Mouse (Mus musculus) G1E (cell line): Measurements from ENCODE around the gene Hsp90aa1. TPM values are rescaled to one million over a fixed set of nuclear protein-coding genes. Genes with fewer than 3 reads are reported as not detected.
A peak's percentile ranks its signal among the peaks of the same experiment; 100 is the strongest.

ENCODE experiments used
- ATAC-seq: 2 replicates; pipeline ENCODE4 v1.8.0; 2016; ENCODE audit warnings: mild to moderate bottlenecking; ENCODE audit not compliant: insufficient number of reproducible peaks, poor library complexity, low FRiP score, severe bottlenecking; ENCODE audit errors: extremely low read depth
- DNase-seq: peaks from one replicate; pipeline ENCODE4 v3.0.0; 2012; ENCODE audit warnings: low spot score
- H3K27me3 ChIP-seq: 2 replicates; pipeline ENCODE4 v1.6.1; 2012; ENCODE audit warnings: mild to moderate bottlenecking, low read length, inconsistent platforms; ENCODE audit not compliant: insufficient read depth
- H3K36me3 ChIP-seq: replicated peaks from 2 replicates; pipeline ENCODE3; 2012; ENCODE audit warnings: mild to moderate bottlenecking, inconsistent platforms
- H3K4me1 ChIP-seq: 2 replicates; pipeline ENCODE4 v1.6.1; 2012; ENCODE audit warnings: low read depth, low read length, inconsistent platforms, mixed read lengths; ENCODE audit not compliant: insufficient read depth
- H3K4me3 ChIP-seq: 2 replicates; pipeline ENCODE4 v1.5.1; 2012; ENCODE audit warnings: low read depth, mild to moderate bottlenecking, inconsistent platforms, low read length, moderate library complexity, mixed read lengths
- H3K9me3 ChIP-seq: replicated peaks from 2 replicates; pipeline ENCODE4 v1.6.1; 2012; ENCODE audit warnings: inconsistent platforms
- CTCF ChIP-seq: IDR thresholded peaks from 2 replicates; pipeline ENCODE4 v1.5.1; 2012; ENCODE audit warnings: low read depth, low read length, inconsistent platforms, mixed read lengths
- GATA1 ChIP-seq: IDR thresholded peaks from 2 replicates; pipeline ENCODE4 v1.6.1; 2012; ENCODE audit warnings: borderline replicate concordance, low read length, inconsistent platforms, mixed read lengths
- GATA2 ChIP-seq: IDR thresholded peaks from 2 replicates; pipeline ENCODE4 v1.6.1; 2012; ENCODE audit warnings: low read depth, low read length, inconsistent platforms, borderline replicate concordance
- POLR2AphosphoS5 ChIP-seq: IDR thresholded peaks from 2 replicates; pipeline ENCODE4 v1.6.1; 2012; ENCODE audit warnings: low read depth, low read length, inconsistent platforms; ENCODE audit not compliant: insufficient replicate concordance
- TAL1 ChIP-seq: conservative IDR thresholded peaks from 2 replicates; pipeline ENCODE4 v1.6.1; 2012; ENCODE audit warnings: low read depth, low read length, inconsistent platforms, mixed read lengths
- polyA plus RNA-seq: library from polyadenylated mRNA; stranded (reverse); fragments of >175 nt; gene quantifications from 2 replicates; pipeline ENCODE4 v1.2.3, GENCODE M21; 2012
- total RNA-seq, 2 experiments: library from RNA; stranded (forward) in 1 of 2; stranded (reverse) in 1 of 2; fragments of 200-1000 nt in 1 of 2; fragments of >200 nt in 1 of 2; fragmentation: Nextera tagmentation in 1 of 2; gene quantifications; 2 replicates each; pipeline ENCODE4 v1.2.3; 2014 to 2017

The Hsp90aa1 gene
- total and polyA plus RNA-seq, 3 experiments = 458 to 2,418 (median 1,636) TPM

GRCm38 (mm10) chr12:110726428-110726827 is 23.9 kb upstream of the Hsp90aa1 start:
- Histone ChIP-seq H3K4me3 (no peak overlapping the region), H3K27me3 (peaks cover 57% of the 10 kb centered on the region), H3K9me3 (peaks cover 6% of the 10 kb centered on the region), H3K36me3 (no peaks in the 10 kb centered on the region), H3K4me1 (peaks cover 8% of the 10 kb centered on the region)
- no peak for DNase-seq
- no peak for TF ChIP-seq CTCF
- no peak for TF ChIP-seq GATA2
- TF ChIP-seq POLR2AphosphoS5 = no peak
- no peak for ATAC-seq

GRCm38 (mm10) chr12:110725489-110725888 is 23.0 kb upstream of the Hsp90aa1 start:
- Histone ChIP-seq H3K4me3 (no peak overlapping the region), H3K36me3 (no peaks in the 10 kb centered on the region), H3K9me3 (peaks cover 6% of the 10 kb centered on the region), H3K4me1 (peaks cover 8% of the 10 kb centered on the region), H3K27me3 (peaks cover 64% of the 10 kb centered on the region)
- TF ChIP-seq GATA2 (no peak), CTCF (no peak), GATA1 (no peak), TAL1 (no peak), POLR2AphosphoS5 (no peak)
- ATAC-seq (peak; percentile 28; the same call in 1 of the 2 replicates), DNase-seq (no peak)

GRCm38 (mm10) chr12:110725051-110725450 is 22.5 kb upstream of the Hsp90aa1 start:
- ATAC-seq (no peak), DNase-seq (no peak)
- H3K9me3 ChIP-seq = peaks cover 6% of the 10 kb centered on the region
- no peaks in the 10 kb centered on the region for H3K36me3 ChIP-seq
- no peak for TF ChIP-seq GATA2
- no peak for TF ChIP-seq CTCF
- TF ChIP-seq GATA1 = no peak
- TF ChIP-seq TAL1 = no peak
- TF ChIP-seq POLR2AphosphoS5 = no peak
- no peak overlapping the region for H3K4me3 ChIP-seq
- H3K27me3 ChIP-seq = peaks cover 64% of the 10 kb centered on the region
- peaks cover 8% of the 10 kb centered on the region for H3K4me1 ChIP-seq

GRCm38 (mm10) chr12:110716004-110716403 is 13.5 kb upstream of the Hsp90aa1 start:
- no peak for TF ChIP-seq POLR2AphosphoS5
- TF ChIP-seq GATA1 = no peak
- TF ChIP-seq GATA2 = no peak
- no peak for TF ChIP-seq CTCF
- no peak for TF ChIP-seq TAL1
- peak; percentile 28; the same call in 1 of the 2 replicates for ATAC-seq
- no peak overlapping the region for H3K4me3 ChIP-seq
- peaks cover 22% of the 10 kb centered on the region for H3K4me1 ChIP-seq
- H3K36me3 ChIP-seq = no peaks in the 10 kb centered on the region
- peaks cover 39% of the 10 kb centered on the region for H3K27me3 ChIP-seq
- no peak for DNase-seq
- H3K9me3 ChIP-seq = peaks cover 5% of the 10 kb centered on the region; the same call in 1 of the 2 replicates

GRCm38 (mm10) chr12:110714215-110714614 is 11.7 kb upstream of the Hsp90aa1 start:
- H3K4me1 ChIP-seq = peaks cover 25% of the 10 kb centered on the region
- H3K36me3 ChIP-seq = no peaks in the 10 kb centered on the region
- ATAC-seq (peak; percentile 51; the same call in 1 of the 2 replicates), DNase-seq (no peak)
- H3K27me3 ChIP-seq = peaks cover 43% of the 10 kb centered on the region
- peaks cover 5% of the 10 kb centered on the region; the same call in 1 of the 2 replicates for H3K9me3 ChIP-seq
- TF ChIP-seq TAL1 = no peak
- H3K4me3 ChIP-seq = no peak overlapping the region

- Histone ChIP-seq H3K36me3 (no peaks in the 10 kb centered on the region), H3K4me3 (no peak overlapping the region), H3K27me3 (peaks cover 41% of the 10 kb centered on the region), H3K9me3 (peaks cover 5% of the 10 kb centered on the region; the same call in 1 of the 2 replicates), H3K4me1 (peaks cover 27% of the 10 kb centered on the region)
- ATAC-seq (no peak), DNase-seq (no peak)
- TF ChIP-seq TAL1 (no peak), POLR2AphosphoS5 (no peak), CTCF (peak; percentile 68)
Observed at GRCm38 (mm10) chr12:110713784-110714183, 11.3 kb upstream of the Hsp90aa1 start.

- peaks cover 28% of the 10 kb centered on the region for H3K27me3 ChIP-seq
- peaks cover 44% of the 10 kb centered on the region for H3K4me1 ChIP-seq
- ATAC-seq (no peak), DNase-seq (no peak)
- peaks cover 5% of the 10 kb centered on the region; the same call in 1 of the 2 replicates for H3K9me3 ChIP-seq
- H3K4me3 ChIP-seq = no peak overlapping the region
- TF ChIP-seq CTCF = no peak
- TF ChIP-seq POLR2AphosphoS5 = no peak
- TF ChIP-seq GATA1 = no peak
- no peak for TF ChIP-seq GATA2
- TF ChIP-seq TAL1 = no peak
- H3K36me3 ChIP-seq = no peaks in the 10 kb centered on the region
Observed at GRCm38 (mm10) chr12:110711270-110711669, 8.7 kb upstream of the Hsp90aa1 start.
